21 mouse cellular contexts compared by ENCODE assay signal in the genomic region with DNA sequence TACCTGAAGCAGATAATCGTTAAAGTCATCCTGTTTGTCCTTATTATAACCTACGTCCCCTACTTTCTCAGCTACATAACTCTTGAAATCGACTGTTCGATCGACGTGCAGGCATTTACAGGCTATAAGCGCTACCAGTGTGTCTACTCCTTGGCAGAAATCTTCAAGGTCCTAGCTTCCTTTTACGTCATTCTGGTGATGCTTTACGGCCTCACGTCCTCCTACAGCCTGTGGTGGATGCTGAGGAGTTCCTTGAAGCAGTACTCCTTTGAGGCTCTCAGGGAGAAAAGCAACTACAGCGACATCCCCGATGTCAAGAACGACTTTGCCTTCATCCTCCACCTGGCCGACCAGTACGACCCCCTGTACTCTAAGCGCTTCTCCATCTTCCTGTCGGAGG. TPM values are rescaled to one million over a fixed set of nuclear protein-coding genes. Genes with fewer than 3 reads are reported as not detected.
DNase-seq lines count a peak whose midpoint lies in the region; TF ChIP-seq lines count a peak whose summit lies in the region.
"Had no signal": no experiment of that assay in that cellular context is flagged by ENCODE, and none has a peak within 500 bp of the region (broad histone marks: within the 10 kb centered on the region; RNA-seq: fewer than 3 reads in every experiment).

No protein-coding gene starts in this region.

- no peaks in the 10 kb centered on the region for H3K4me1 ChIP-seq in heart, embryonic 10.5 days
- H3K4me1 ChIP-seq in E14TG2a.4 (replicated peaks; ENCODE audit: low read depth, low read length), result peaks cover 8% of the 10 kb centered on the region; the same call in 1 of the 2 replicates
- H3K4me1 ChIP-seq: embryonic facial prominence, embryonic 13.5 days; embryonic facial prominence, embryonic 15.5 days; forebrain, embryonic 10.5 days; forebrain, embryonic 12.5 days had no signal

- H3K27ac ChIP-seq in heart, embryonic 10.5 days, result no peak overlapping the region
- H3K27ac ChIP-seq: embryonic facial prominence, embryonic 13.5 days; embryonic facial prominence, embryonic 15.5 days; forebrain, embryonic 10.5 days; forebrain, embryonic 12.5 days had no signal

- WGBS in heart, embryonic 10.5 days, result 96% methylated on average over 17 of the region's 17 CpGs

- peak; percentile 79 for DNase-seq in heart, adult 11 months
- DNase-seq in heart, embryonic 10.5 days (ENCODE audit: low spot score), result no peak
- DNase-seq in testis, postnatal 14 days (ENCODE audit: low spot score), result peak; percentile 59
- no peak for DNase-seq in cerebellum, adult 11-12 months
- DNase-seq: adrenal gland, adult 8-10 months; adrenal gland, postnatal 14 days; adrenal gland, postnatal 36 days; B cell, adult 2 months; cerebellum, adult 18-20 months; cerebellum, adult 8-10 months; cerebellum, adult 9-11 months; cerebellum, postnatal 14 days; cerebellum, postnatal 36 days; embryo, embryonic 11 days had no signal

- no peaks in the 10 kb centered on the region for H3K27me3 ChIP-seq in heart, embryonic 10.5 days (ENCODE audit: insufficient read depth, poor library complexity, severe bottlenecking)
- peaks cover 30% of the 10 kb centered on the region for H3K27me3 ChIP-seq in E14TG2a.4 (ENCODE audit: insufficient read depth, low read length)
- H3K27me3 ChIP-seq: CH12.LX; embryonic facial prominence, embryonic 13.5 days; embryonic facial prominence, embryonic 15.5 days; forebrain, embryonic 12.5 days had no signal

- H3K4me3 ChIP-seq in heart, embryonic 10.5 days, result no peak overlapping the region
- peak overlapping the region; percentile 65; the same call in 1 of the 2 replicates for H3K4me3 ChIP-seq in E14TG2a.4 (replicated peaks; ENCODE audit: low read length)
- H3K4me3 ChIP-seq: embryonic facial prominence, embryonic 13.5 days; embryonic facial prominence, embryonic 15.5 days; erythroblast, embryonic 14.5 days; forebrain, embryonic 10.5 days; forebrain, embryonic 12.5 days had no signal

- no peaks in the 10 kb centered on the region for H3K9me3 ChIP-seq in heart, embryonic 10.5 days
- H3K9me3 ChIP-seq in E14TG2a.4 (ENCODE audit: low read length), result no peaks in the 10 kb centered on the region
- H3K9me3 ChIP-seq: embryonic facial prominence, embryonic 13.5 days; embryonic facial prominence, embryonic 15.5 days; forebrain, embryonic 10.5 days; forebrain, embryonic 12.5 days had no signal

- H3K36me3 ChIP-seq in heart, embryonic 10.5 days, result peaks cover 25% of the 10 kb centered on the region
- no peaks in the 10 kb centered on the region for H3K36me3 ChIP-seq in E14TG2a.4 (ENCODE audit: insufficient read depth, low read length)

- no peak for TF ChIP-seq CTCF in E14TG2a.4 (conservative IDR thresholded peaks at IDR 0.05; ENCODE audit: low read length)

RNA-seq across cellular contexts. Expression of a gene that starts 38.6 kb away (rescaled TPM):
- 26.0 and 26.7 TPM in 2 replicates for polyA plus RNA-seq in heart, embryonic 10.5 days (2016; fragmentation: Nextera tagmentation; extraction: Ambion mirVana)

Comparison
In these comparisons a context has a peak if more than half of its experiments do, and no peak if none do; other contexts are left out.
1. DNase-seq: peak in heart, adult 11 months (single experiment) and testis, postnatal 14 days (single experiment); none in heart, embryonic 10.5 days (single experiment) and cerebellum, adult 11-12 months (single experiment).